Mouse (Mus musculus): ENCODE data around the gene St6galnac6. TPM values are rescaled to one million over a fixed set of nuclear protein-coding genes. Genes with fewer than 3 reads are reported as not detected.

St6galnac6 gene
- total and polyA plus RNA-seq, 2 experiments from 2014 or later: 42.3 to 65.3 TPM

DNA sequence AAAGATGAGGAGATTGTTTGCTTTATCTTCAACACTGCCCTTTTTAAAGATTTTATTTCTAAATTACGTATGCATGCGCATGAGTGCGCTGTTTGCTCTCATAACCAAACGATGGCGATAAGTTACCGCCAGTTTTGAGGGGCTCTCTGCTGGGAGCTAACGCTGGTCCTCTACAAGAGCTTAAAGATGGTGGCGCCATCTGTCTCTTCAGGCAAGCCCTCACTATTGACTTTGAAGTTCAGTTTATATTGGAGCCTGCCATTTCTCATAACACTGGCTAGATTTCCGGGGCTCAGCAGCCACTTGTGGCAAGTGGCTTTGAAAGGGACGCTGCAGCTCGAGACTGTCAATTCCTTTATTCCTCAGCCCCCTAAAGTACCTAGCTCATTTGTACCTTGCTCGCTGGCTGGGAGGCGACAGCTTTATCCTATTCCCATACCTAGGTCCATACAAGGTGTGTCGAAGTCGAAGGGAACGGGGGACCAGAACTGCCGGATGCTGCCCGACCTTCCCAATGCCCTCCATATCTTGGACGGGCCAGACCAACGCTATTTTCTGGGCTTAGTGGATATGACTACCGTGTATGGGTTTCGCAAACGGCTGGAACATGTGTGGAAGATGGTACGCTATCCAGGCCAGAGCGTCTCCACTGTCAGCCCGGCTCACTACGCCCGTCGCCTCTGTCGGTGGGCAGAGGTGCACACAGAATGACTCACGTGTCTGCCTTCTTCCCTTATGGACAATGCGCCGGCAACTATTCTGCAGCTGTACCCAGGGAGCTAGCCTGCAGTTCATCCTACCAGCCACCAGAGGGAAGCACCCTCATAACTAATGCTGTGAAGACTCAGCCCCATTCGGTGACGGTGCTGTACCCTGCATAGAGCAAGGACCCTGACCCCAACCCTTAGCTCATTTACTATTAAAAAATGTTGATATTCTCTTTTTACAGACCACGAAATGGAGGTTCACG is 16.4 kb upstream of the St6galnac6 start:
- ATAC-seq (peak; percentile 77), DNase-seq (peak; percentile 90)
- 12% methylated on average over 37 of the region's 37 CpGs for WGBS
- Histone ChIP-seq H3K27ac (ENCODE audit: low read depth, low read length) (no peak overlapping the region; the same call in 1 of the 2 replicates), H3K4me1 (ENCODE audit: insufficient read depth) (peaks cover 7% of the 10 kb centered on the region), H3K4me2 (ENCODE audit: low read depth) (peak overlapping the region; percentile 61), H3K4me3 (ENCODE audit: low read depth, low read length) (peak overlapping the region; percentile 33), H3K36me3 (ENCODE audit: insufficient read depth) (no peaks in the 10 kb centered on the region), H3K9ac (peak overlapping the region; percentile 40; the same call in 1 of the 2 replicates), H3K27me3 (ENCODE audit: insufficient read depth, low read length) (peaks cover 3% of the 10 kb centered on the region; the same call in 1 of the 2 replicates), H3K9me3 (ENCODE audit: low read length) (no peaks in the 10 kb centered on the region)
- TF ChIP-seq CTCF (IDR thresholded peaks at IDR 0.05; ENCODE audit: low read depth): peak; percentile 98

DNA sequence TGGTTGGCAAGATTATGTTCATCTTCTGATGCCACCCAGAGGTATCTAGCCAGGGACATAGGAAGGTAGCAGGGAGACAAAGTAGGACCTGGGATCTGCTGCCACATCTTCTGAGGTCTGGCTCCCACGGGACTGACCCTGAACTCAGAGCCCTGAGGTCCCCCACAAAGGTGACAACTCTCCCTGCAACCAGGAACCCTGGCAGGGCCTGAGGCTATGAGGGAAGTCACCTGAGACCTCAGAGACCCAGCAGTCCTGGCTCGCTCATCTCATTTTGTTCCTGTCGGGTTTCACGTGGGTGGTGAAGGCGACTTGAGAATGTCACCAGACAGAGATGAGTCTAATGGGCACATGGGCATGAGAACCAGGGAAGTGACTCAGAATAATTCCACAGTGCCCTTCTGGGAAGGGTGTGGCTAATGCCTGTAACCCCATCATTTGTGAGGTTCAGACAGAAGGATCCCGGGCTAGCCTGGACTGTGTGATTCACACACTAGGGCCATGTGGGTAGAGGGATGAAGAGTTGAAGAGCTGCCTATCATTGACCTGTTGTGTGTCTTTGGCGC is 14.3 kb upstream of the St6galnac6 start:
- Histone ChIP-seq H3K36me3 (ENCODE audit: insufficient read depth) (no peaks in the 10 kb centered on the region), H3K9me3 (ENCODE audit: low read length) (no peaks in the 10 kb centered on the region), H3K9ac (no peak overlapping the region), H3K4me1 (ENCODE audit: insufficient read depth) (peaks cover 12% of the 10 kb centered on the region), H3K4me2 (ENCODE audit: low read depth) (no peak overlapping the region), H3K27ac (ENCODE audit: low read depth, low read length) (no peak overlapping the region), H3K27me3 (ENCODE audit: insufficient read depth, low read length) (no peaks in the 10 kb centered on the region), H3K4me3 (ENCODE audit: low read depth, low read length) (no peak overlapping the region)
- WGBS: 87% methylated on average over 7 of the region's 7 CpGs
- ATAC-seq (no peak), DNase-seq (no peak)
- TF ChIP-seq CTCF (IDR thresholded peaks at IDR 0.05; ENCODE audit: low read depth): no peak

DNA sequence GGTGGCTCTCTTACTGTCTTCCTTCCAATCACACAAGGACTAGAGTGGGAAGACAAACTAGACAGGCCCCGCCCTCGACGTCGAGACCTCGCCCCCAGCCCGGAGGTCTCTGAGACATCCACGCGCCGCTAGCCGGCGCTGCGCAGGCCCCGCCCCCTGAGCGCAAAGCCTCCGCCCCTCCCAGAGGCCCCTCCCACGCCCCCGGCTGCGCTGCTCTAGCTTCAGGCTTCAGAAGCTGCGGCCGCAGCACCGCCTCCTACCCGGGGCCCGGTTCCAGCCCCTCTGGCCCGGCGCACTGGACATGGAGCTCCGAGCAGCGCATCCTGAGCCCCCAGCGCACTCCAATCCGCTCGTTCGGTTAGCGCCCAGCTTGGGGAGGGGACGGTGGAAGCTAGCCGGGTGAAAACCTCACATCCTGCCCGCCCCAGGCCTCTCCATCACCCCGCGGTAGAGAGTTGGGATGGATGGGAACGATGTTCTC is 12.6 kb upstream of the St6galnac6 start, which contains the start of gene St6galnac4:
TSS of gene St6galnac4 (plus strand) at position 225 of the 481 bp plus-strand sequence.
- peaks cover 12% of the 10 kb centered on the region for H3K4me1 ChIP-seq (ENCODE audit: insufficient read depth)

DNA sequence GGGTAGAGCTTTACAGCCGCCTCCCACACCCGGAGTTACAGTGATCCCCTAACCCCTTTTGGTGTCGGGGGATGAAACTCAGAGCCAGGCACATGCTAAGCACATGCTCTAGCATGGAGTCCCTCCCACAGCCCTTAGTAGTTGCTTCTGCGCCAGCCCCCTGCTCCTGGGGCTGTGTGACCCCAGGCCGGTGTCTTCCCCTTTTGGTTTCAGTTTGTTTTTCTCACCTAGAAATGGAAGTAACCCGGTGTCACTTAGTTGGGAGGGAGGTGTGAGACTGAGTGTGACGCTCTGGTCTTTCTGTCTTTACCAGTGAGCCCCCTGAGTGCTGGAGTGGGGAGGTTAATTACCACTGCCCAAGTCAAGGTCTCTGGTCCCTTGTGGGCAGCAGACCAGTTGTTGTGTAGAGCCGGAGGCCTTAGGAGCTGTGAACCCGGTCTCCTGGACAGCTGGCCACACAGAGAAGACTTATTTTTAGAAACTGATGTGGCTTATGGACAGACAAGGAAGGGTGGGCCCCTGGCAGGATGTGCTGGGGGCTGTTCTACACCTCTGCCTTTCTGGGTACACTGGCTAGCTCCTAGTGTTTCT is 11.7 kb upstream of the St6galnac6 start:
- no peak for ATAC-seq
- 52% methylated on average over 9 of the region's 9 CpGs for WGBS
- Histone ChIP-seq H3K36me3 (ENCODE audit: insufficient read depth) (no peaks in the 10 kb centered on the region), H3K9me3 (ENCODE audit: low read length) (no peaks in the 10 kb centered on the region), H3K27ac (ENCODE audit: low read depth, low read length) (no peak overlapping the region), H3K27me3 (ENCODE audit: insufficient read depth, low read length) (no peaks in the 10 kb centered on the region), H3K9ac (peak overlapping the region; percentile 72), H3K4me2 (ENCODE audit: low read depth) (peak overlapping the region; percentile 65), H3K4me1 (ENCODE audit: insufficient read depth) (peaks cover 10% of the 10 kb centered on the region), H3K4me3 (ENCODE audit: low read depth, low read length) (peak overlapping the region; percentile 62)
- no peak for DNase-seq
- TF ChIP-seq CTCF (IDR thresholded peaks at IDR 0.05; ENCODE audit: low read depth): no peak

More for the DNA sequence above, 12.6 kb upstream of the St6galnac6 start, which contains the start of gene St6galnac4:
- Histone ChIP-seq H3K27me3 (ENCODE audit: insufficient read depth, low read length) (no peaks in the 10 kb centered on the region), H3K9ac (peak within 1 kb of the TSS; percentile 72), H3K9me3 (ENCODE audit: low read length) (no peaks in the 10 kb centered on the region), H3K36me3 (ENCODE audit: insufficient read depth) (no peaks in the 10 kb centered on the region), H3K4me2 (ENCODE audit: low read depth) (peak within 1 kb of the TSS; percentile 65), H3K27ac (ENCODE audit: low read depth, low read length) (peak within 1 kb of the TSS; percentile 57; the same call in 1 of the 2 replicates), H3K4me3 (ENCODE audit: low read depth, low read length) (peak within 1 kb of the TSS; percentile 62)
- ATAC-seq: peak; percentile 89
- TF ChIP-seq CTCF (IDR thresholded peaks at IDR 0.05; ENCODE audit: low read depth): peak; percentile 64
- DNase-seq: peak; percentile 93
- under 1% methylated on average over 38 of the region's 38 CpGs for WGBS

DNA sequence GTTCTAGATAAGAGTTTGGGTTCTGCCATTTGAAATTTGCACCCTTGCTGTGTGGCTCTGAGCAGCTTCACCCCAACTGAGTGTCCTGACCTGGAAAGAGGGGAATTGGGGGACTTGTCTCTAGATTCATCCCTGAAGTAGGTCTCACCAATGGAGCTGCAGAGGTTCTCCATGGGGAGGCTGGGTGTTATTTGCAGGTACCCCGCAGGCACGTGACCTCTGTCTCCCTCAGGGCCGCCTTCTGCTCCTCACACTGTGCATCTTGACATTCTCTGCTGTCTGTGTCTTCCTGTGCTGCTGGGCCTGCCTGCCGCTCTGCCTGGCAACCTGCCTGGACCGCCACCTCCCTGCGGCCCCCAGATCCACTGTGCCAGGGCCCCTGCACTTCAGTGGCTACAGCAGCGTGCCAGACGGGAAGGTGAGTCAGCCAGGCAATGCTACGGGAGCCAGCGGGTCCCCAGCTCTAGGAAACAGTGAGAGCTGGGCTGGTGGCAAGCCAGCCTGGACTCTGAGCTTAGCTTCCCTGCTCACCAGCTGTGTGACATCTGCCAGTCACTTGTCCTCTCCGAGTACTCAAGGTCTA is 10.2 kb upstream of the St6galnac6 start:
- no peak for ATAC-seq
- TF ChIP-seq CTCF (IDR thresholded peaks at IDR 0.05; ENCODE audit: low read depth): no peak
- no peaks in the 10 kb centered on the region for H3K9me3 ChIP-seq (ENCODE audit: low read length)
- no peak overlapping the region for H3K27ac ChIP-seq (ENCODE audit: low read depth, low read length)
- peak overlapping the region; percentile 6; the same call in 1 of the 2 replicates for H3K9ac ChIP-seq
- no peak overlapping the region for H3K4me2 ChIP-seq (ENCODE audit: low read depth)
- peaks cover 9% of the 10 kb centered on the region for H3K4me1 ChIP-seq (ENCODE audit: insufficient read depth)
- no peak for DNase-seq
- 0 out of 2 replicates have a peak, but pooled peaks cover 6% of the 10 kb centered on the region for H3K36me3 ChIP-seq (ENCODE audit: insufficient read depth)
- no peaks in the 10 kb centered on the region for H3K27me3 ChIP-seq (ENCODE audit: insufficient read depth, low read length)
- H3K4me3 ChIP-seq (ENCODE audit: low read depth, low read length): no peak overlapping the region
- WGBS: 61% methylated on average over 11 of the region's 11 CpGs

DNA sequence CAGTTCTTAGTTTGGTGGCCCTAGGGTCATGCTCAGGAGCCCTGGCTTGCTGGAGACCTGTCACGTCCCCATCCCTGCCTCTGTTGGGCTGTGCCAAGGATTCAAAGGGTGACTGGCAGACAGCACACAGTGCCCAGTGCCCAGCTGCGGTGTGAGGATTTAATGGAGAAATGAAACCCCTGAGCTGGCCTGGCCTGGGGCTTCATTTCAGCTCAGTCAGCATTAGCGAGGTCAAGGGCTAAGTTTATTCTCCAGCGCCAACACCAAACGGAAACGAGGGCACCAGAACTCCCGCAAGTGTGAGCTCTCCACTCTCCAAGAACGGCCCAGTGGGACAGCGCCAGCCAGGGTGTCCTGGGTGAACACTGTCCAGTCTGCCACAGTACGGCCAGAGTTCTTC is 9.3 kb upstream of the St6galnac6 start:
- ATAC-seq (no peak), DNase-seq (no peak)
- Histone ChIP-seq H3K9ac (no peak overlapping the region), H3K27ac (ENCODE audit: low read depth, low read length) (no peak overlapping the region), H3K4me1 (ENCODE audit: insufficient read depth) (peaks cover 9% of the 10 kb centered on the region), H3K27me3 (ENCODE audit: insufficient read depth, low read length) (no peaks in the 10 kb centered on the region), H3K4me3 (ENCODE audit: low read depth, low read length) (no peak overlapping the region), H3K36me3 (ENCODE audit: insufficient read depth) (peaks cover 11% of the 10 kb centered on the region; the same call in 1 of the 2 replicates), H3K9me3 (ENCODE audit: low read length) (no peaks in the 10 kb centered on the region), H3K4me2 (ENCODE audit: low read depth) (no peak overlapping the region)
- 79% methylated on average over 10 of the region's 10 CpGs for WGBS
- no peak for TF ChIP-seq CTCF (IDR thresholded peaks at IDR 0.05; ENCODE audit: low read depth)
